Mouse (Mus musculus): ENCODE measurements around the gene Timp4. TPM values are rescaled to one million over a fixed set of nuclear protein-coding genes. Genes with fewer than 3 reads are reported as not detected.

The Timp4 gene
- polyA plus RNA-seq, 1 experiment from 2014 or later, result 32.1 TPM

Other genes with a start within 250 kb of the Timp4 start
- 51.5 and 55.8 TPM in 2 replicates for gene Tamm41, start 214.3 kb downstream of the Timp4 start, polyA plus RNA-seq (2014; fragmentation: Nextera tagmentation; extraction: Ambion mirVana)
- 59.8 and 81.4 TPM in 2 replicates for gene Syn2, start 117.3 kb downstream of the Timp4 start, polyA plus RNA-seq (2014; fragmentation: Nextera tagmentation; extraction: Ambion mirVana)
- gene Gm17482, start 24.9 kb downstream of the Timp4 start, polyA plus RNA-seq (2014; fragmentation: Nextera tagmentation; extraction: Ambion mirVana), result not detected in 2 replicates
- 0.40 and 0.90 TPM in 2 replicates for gene Pparg, start 108.7 kb upstream of the Timp4 start, polyA plus RNA-seq (2014; fragmentation: Nextera tagmentation; extraction: Ambion mirVana)

All from neural tube, embryonic 14.5 days (tissue).